Mouse (Mus musculus): ENCODE results near the gene Slit2.

DNA sequence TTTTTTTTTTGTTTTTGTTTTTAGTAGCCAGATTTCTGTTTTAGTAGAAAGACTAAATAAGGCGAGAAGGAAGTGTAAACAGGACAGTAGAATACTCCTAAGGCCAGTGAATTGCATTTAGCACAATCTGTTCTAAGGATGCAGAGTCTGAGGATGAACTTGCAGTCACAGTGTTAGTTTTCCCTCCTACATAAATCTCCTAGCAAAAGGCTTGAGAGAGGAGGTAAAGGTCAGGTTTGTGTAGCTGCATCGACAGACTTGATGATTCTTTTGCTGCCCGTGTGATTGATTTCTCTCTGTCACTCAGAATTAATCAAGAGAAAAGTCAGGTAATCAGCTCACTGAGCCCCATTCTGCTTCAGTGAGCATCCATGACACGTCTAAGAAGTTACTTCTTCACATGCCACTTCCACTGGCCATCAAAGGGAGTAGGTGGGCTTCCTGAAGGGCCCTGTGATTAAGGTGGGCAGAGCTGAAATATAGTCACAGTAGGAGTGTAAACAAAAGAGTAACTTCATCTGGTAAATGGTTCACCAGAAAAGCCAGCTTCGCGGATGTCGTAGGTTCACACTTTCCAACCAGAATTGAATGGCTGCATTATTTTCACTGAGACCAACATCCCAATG lies 358.0 kb downstream of the Slit2 start:
- no peak for TF ChIP-seq CTCF (IDR thresholded peaks at IDR 0.05; ENCODE audit: extremely low read depth, insufficient read depth, low read length)
- no peak for TF ChIP-seq POLR2A (IDR thresholded peaks at IDR 0.05; ENCODE audit: extremely low read depth, insufficient read depth, low read length)
